Mouse (Mus musculus): Measurements from ENCODE around the gene 1700021F07Rik. TPM values are rescaled to one million over a fixed set of nuclear protein-coding genes. Genes with fewer than 3 reads are reported as not detected.

1700021F07Rik gene
- not detected in 2 replicates for polyA plus RNA-seq (2012; ENCODE audit: low replicate concordance)

GRCm38 (mm10) chr2:173522376-173522775 is at the start of gene 1700021F07Rik:
Gene 1700021F07Rik (plus strand): TSS chr2:173522586.

Other genes starting within 250 kb of the 1700021F07Rik start
- 12.8 and 28.9 TPM in 2 replicates for gene Pmepa1, start 246.1 kb upstream of the 1700021F07Rik start, polyA plus RNA-seq (2012; ENCODE audit: low replicate concordance)
- gene Ankrd60, start 55.8 kb downstream of the 1700021F07Rik start, polyA plus RNA-seq (2012; ENCODE audit: low replicate concordance) = not detected in 2 replicates
- gene Rab22a, start 137.2 kb downstream of the 1700021F07Rik start, polyA plus RNA-seq (2012; ENCODE audit: low replicate concordance) = 19.2 and 44.7 TPM in 2 replicates
- not detected in 2 replicates for gene 1700010B08Rik, start 196.8 kb downstream of the 1700021F07Rik start, polyA plus RNA-seq (2012; ENCODE audit: low replicate concordance)
- 10.8 and 13.2 TPM in 2 replicates for gene Vapb, start 214.9 kb downstream of the 1700021F07Rik start, polyA plus RNA-seq (2012; ENCODE audit: low replicate concordance)

All from leukemia stem cell, adult 10-12 weeks (primary cell).